Mouse (Mus musculus) adrenal gland, postnatal 4 days (tissue): ENCODE measurements around the gene Tmem273. TPM values are rescaled to one million over a fixed set of nuclear protein-coding genes. Genes with fewer than 3 reads are reported as not detected.

Source experiments
- DNase-seq, 2 experiments: peaks; one replicate each; pipeline ENCODE4 v3.0.0; 2021 to 2022; ENCODE audit warnings: low spot score in 2 of 2, mixed read lengths in 2 of 2
- total RNA-seq, 2 experiments: library from RNA; stranded (reverse); gene quantifications; 2 replicates each; pipeline ENCODE4 v1.2.3; 2021

Gene Tmem273
- total RNA-seq, 2 experiments from 2014 or later: 0.73 to 1.2 TPM

GRCm38 (mm10) chr14:32810111-32810510 is 24.3 kb downstream of the Tmem273 start:
- no peak for DNase-seq

GRCm38 (mm10) chr14:32812429-32812828 is 26.7 kb downstream of the Tmem273 start:
- DNase-seq: no peak

GRCm38 (mm10) chr14:32814961-32815360 is 29.2 kb downstream of the Tmem273 start:
- DNase-seq: no peak

GRCm38 (mm10) chr14:32816533-32816932 is 30.8 kb downstream of the Tmem273 start:
- no peak for DNase-seq

GRCm38 (mm10) chr14:32817258-32817657 is 31.5 kb downstream of the Tmem273 start:
- DNase-seq: no peak

GRCm38 (mm10) chr14:32819297-32819696 is 33.5 kb downstream of the Tmem273 start:
- no peak for DNase-seq

- DNase-seq: no peak
Measured at GRCm38 (mm10) chr14:32822812-32823211, 37.0 kb downstream of the Tmem273 start.

GRCm38 (mm10) chr14:32823861-32824260 is 38.1 kb downstream of the Tmem273 start:
- DNase-seq: no peak

GRCm38 (mm10) chr14:32824267-32825150 is 38.7 kb downstream of the Tmem273 start:
- DNase-seq: no peak

- no peak for DNase-seq
Measured at GRCm38 (mm10) chr14:32825426-32826032, 39.8 kb downstream of the Tmem273 start.

- DNase-seq: no peak
Measured at GRCm38 (mm10) chr14:32827165-32827564, 41.4 kb downstream of the Tmem273 start.

- no peak for DNase-seq
Measured at GRCm38 (mm10) chr14:32827994-32828650, 42.4 kb downstream of the Tmem273 start.

GRCm38 (mm10) chr14:32833847-32834246 is 48.1 kb downstream of the Tmem273 start, which contains the start of gene Fam170b:
Fam170b (plus strand) TSS chr14:32833962.
- DNase-seq: no peak

- DNase-seq: no peak
Measured at GRCm38 (mm10) chr14:32835181-32835580, 49.4 kb downstream of the Tmem273 start.

- DNase-seq: no peak
Measured at GRCm38 (mm10) chr14:32835596-32835995, 49.8 kb downstream of the Tmem273 start.

- no peak for DNase-seq
Measured at GRCm38 (mm10) chr14:32836191-32836590, 50.4 kb downstream of the Tmem273 start.

- DNase-seq: no peak
Measured at GRCm38 (mm10) chr14:32842052-32842451, 56.3 kb downstream of the Tmem273 start.

GRCm38 (mm10) chr14:32854059-32854458 is 68.3 kb downstream of the Tmem273 start:
- DNase-seq: no peak

GRCm38 (mm10) chr14:32856246-32856645 is 70.5 kb downstream of the Tmem273 start:
- no peak for DNase-seq

GRCm38 (mm10) chr14:32856681-32857328 is 71.0 kb downstream of the Tmem273 start, which contains the start of gene Vstm4:
Vstm4 (plus strand) TSS chr14:32856756.
- DNase-seq: peak; percentile 46 to 52

GRCm38 (mm10) chr14:32858361-32858760 is 72.6 kb downstream of the Tmem273 start:
- no peak for DNase-seq
